Mouse (Mus musculus): ENCODE data around the gene Slc34a2.

Slc34a2 gene

GRCm38 (mm10) chr5:53112942-53113341 is 75.1 kb downstream of the Slc34a2 start:
- DNase-seq = no peak

- DNase-seq = no peak
These were observed 76.9 kb downstream of the Slc34a2 start for GRCm38 (mm10) chr5:53114616-53115267.

GRCm38 (mm10) chr5:53118212-53118611 is 80.3 kb downstream of the Slc34a2 start:
- DNase-seq = no peak

- no peak for DNase-seq
These were observed 81.8 kb downstream of the Slc34a2 start for GRCm38 (mm10) chr5:53119689-53120088.

Measured in kidney, adult 18-20 months (tissue).